Mouse (Mus musculus) urinary bladder, postnatal 25 days (tissue): ENCODE measurements at regions not wholly inside any gene's neighbourhood (a gene's known extent, or its start where the extent isn't known, plus 50 kb on each side); places are given as distances from the start of the nearest gene placed in this dataset.

Experiments used
- DNase-seq: peaks from one replicate; pipeline ENCODE4 v3.0.0; 2022; ENCODE audit warnings: low spot score

GRCm38 (mm10) chr2:169237321-169237720, 281.9 kb upstream of the Zfp64 start:
- no peak for DNase-seq

- DNase-seq, result no peak
Observed at GRCm38 (mm10) chr2:169234368-169235070, 279.1 kb upstream of the Zfp64 start.

DNA sequence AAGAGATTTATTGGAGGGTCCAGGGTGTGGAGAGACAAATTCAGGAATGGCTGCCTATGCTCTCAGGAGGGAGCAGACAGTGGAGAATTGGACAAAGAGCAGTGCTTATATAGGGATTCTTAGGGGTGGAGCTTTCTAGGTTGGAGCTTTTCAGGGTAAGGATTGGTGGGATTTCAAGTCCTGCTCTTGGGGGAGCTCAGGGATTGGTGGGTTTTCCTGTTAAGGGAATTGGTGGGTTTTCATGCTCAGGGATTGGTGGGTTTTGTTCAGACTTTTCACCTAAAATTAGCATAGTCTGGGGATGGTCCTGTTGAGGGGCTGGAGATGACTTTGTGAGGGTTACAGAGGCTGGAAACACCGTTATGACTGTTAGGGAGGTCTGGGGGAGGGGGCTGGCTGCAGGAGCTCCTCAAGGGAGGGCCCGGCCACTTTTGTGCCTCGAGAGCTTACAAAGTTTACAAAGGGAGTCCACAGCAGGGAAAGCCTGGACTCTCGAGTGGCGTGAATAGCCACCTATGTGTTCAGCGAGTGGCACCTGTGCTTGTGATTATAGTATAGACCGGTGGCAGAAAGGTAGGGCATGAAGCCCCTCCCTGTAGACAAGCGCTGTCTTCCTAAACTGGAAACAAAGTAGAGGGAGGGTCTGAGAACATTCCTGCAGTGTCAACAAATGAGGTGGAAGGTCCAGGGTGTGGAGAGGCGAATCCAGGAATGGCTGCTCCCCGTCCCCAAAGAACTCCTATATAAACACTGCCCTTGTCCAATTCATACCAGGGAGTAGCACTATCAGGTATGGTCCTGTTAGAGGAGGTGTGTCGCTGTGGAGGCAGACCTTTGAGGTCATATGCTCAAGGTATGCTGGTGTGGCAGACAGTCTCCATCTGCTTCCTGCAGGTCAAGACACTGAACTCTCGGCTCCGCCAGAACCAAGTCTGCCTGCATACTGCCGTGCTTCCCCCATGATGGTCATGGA, 278.1 kb upstream of the Zfp64 start:
- DNase-seq, result no peak

DNA sequence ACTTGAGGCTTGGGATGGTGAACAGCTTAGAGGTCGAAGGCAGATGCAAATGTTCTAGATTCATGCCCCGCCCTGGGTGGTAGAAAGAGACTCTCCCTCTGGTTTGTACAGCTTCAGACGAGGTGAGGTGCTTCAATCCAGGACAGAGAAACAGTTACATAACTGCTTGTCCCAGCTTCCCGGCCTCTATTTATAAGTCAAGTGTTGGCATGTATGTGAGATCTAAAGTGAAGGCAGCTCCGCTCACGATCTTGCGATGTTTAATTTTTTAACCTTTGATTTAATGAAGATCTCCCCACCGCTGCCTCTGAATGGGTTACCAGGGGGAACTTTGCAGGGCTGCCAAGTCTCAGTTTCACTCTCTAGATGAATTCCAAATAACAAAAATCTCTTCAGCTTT, 266.9 kb upstream of the Zfp64 start:
- no peak for DNase-seq

- DNase-seq, result no peak
Observed at GRCm38 (mm10) chr2:169221141-169221540, 265.8 kb upstream of the Zfp64 start.

DNA sequence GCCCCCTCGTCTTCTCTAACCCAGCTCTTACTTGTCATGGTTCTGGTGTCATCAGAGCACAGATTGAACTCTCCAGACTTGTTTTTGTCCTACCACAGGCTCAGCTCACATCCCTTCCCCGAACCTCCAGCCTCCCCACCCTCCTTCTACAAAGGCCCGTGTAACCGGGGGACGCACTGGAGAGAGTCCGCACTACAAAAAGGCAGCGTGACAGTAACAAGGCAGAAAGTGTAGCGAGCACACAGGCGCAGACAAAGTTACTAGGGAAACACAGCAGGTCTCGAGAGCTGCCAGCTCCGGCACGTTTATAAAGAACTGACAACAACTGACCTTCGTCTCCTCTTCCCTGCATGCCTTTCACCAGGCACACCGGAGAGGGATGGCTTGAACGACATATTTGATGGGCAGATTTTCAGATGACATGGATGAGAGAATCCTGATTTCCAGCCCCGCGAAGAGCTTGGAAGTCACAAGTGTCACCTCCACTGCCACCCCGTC, 260.2 kb upstream of the Zfp64 start:
- DNase-seq, result no peak

GRCm38 (mm10) chr2:169214396-169214795, 259.0 kb upstream of the Zfp64 start:
- DNase-seq, result no peak

- DNase-seq, result no peak
Observed at GRCm38 (mm10) chr2:169213314-169213713, 257.9 kb upstream of the Zfp64 start.

DNA sequence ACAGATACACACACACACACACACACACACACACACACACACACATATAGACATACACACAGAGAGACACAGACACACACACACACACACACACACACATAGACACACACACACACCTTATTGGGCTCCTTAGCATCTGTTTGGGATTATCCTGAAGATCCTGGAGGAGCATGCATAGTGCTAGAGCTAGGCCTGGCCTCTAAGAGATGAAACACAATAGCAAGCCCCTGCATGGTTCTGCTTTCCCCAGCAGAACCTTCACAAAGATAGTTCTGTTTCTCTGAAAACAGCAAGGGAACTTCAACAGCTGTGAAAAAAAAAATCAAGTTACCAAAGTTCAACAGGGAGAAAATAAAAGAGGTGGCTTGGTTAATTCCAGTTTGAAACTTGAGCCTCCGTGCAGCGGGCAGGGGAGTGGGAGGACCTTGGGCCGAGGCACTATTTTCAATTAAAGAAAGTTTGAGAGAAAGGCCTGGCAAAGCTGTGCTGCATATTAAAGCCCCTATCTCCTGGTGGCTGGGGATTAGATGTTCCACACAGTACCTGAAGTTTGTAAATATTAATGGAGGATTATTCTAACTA, 257.4 kb upstream of the Zfp64 start:
- DNase-seq, result no peak

- DNase-seq, result no peak
Observed at GRCm38 (mm10) chr2:169204254-169204752, 248.9 kb upstream of the Zfp64 start.

DNA sequence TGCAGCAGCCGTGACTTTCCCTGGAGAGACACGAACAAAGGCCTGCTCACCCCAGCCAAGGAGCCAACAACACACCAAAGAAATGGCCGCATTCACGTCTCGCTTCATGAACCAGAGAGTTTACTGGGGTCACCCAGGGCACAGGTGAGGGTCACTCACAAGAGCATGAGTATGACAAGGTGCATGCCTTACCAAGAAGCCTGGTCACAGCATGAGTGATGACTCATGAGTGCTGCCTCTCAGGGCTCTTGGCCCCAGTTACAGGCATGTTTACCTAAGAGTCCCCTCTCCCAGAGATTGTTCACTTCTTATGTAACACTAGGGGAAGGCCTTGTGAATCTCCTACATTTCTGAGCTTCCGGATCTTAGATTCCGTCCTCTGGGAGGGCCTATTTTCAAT, 236.6 kb upstream of the Zfp64 start:
- DNase-seq, result no peak

DNA sequence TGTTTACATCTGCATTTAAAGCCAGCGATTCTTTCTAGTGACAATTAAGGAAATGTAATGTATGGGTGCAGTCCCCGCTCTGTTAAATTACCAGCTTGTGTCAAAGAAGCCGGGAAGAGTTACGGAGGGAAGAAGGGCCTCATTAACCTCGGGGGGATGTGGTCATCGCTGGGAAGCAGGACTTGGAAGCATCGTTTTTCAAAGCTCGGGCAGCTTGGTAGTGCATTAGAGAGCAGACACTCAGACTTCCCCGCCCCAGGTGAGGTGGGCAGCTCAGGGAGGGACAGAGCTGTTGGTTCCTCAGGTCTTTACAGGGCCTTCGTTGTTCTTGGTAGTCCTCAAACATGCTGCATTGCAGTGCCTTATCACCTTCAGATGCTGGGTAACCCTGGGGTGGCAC, 236.1 kb upstream of the Zfp64 start:
- DNase-seq, result no peak

GRCm38 (mm10) chr2:169177565-169177964, 222.2 kb upstream of the Zfp64 start:
- no peak for DNase-seq

- no peak for DNase-seq
Observed at GRCm38 (mm10) chr2:169168795-169169194, 213.4 kb upstream of the Zfp64 start.

DNA sequence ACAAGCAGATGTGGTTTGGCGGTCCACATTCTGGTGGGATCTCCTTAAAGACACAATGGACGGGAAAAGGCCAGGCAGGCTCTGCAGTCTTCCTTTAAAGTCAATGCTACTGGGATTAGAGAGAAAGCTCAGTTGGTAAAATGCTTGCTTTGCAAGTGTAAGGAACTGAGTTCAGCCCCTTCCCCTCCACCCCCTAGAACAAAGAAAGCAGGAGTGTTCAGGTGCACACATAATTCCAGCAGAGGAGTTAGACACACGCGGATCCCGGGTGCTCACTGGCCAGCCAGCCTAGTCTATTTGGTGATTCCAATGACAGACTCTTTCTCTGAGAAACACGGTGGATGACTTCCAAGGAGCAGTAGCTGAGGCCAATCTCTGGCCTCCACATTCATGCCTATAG, 213.0 kb upstream of the Zfp64 start:
- DNase-seq, result no peak

GRCm38 (mm10) chr2:169161651-169162050, 206.3 kb upstream of the Zfp64 start:
- DNase-seq, result no peak

DNA sequence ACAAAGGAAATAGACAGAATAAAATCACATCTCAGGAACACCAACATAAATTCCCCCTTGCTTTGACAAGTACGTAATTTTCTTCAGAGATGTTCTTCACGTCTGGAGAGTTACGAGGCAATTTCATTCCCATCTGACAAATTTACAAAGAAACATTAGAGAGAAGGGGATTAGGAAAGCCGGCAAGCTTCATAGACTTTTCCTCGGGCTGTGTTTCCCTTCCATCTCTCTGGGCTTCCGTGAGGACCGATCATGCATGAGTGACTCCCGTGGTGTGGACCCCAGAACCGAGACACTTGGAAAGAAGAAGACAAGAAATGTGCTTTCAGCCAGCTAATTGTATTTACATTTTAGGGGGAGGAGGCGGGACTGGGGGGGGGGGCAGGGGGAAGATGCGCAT, 203.4 kb upstream of the Zfp64 start:
- no peak for DNase-seq

- DNase-seq, result no peak
Observed at GRCm38 (mm10) chr2:169158005-169158673, 202.8 kb upstream of the Zfp64 start.

DNA sequence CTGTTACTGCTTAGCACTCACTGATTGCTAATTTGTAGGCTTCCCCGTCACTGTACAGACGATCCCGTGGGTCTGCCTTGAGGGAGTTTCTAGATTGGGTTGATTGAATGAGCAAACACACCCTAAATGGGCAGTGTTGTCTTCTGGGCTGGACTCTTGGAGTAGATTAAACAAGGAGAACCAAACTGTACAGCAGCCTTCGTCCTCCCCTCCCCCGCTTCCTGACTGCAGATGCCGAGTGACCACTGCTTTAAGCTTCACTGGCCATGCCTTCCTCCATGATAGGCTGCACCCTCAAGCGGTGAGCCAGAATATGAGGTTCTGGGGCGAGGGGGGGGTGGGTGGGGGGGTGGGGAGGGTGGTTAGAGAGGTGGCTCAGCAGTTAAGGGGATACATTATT, 201.5 kb upstream of the Zfp64 start:
- no peak for DNase-seq

GRCm38 (mm10) chr2:169154881-169155280, 199.5 kb upstream of the Zfp64 start:
- DNase-seq, result no peak

DNA sequence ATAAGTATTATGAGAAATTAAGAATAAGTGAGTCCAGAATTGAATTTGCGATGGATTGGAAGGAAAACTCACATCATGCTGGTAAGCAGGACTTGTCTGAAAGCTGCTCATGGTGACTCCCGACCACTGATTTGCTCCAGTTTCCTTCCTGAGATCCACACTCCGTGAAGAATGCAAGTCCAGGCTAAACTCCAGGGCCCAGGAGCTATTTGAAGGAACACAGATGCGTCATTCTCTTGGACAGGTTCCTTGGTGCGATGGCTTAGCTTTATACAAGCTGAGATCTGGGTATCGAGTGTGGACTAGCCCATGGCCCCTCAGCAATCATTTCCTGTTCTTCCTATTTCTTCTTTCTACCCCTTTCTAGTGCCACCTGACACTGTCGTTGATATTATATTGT, 192.3 kb upstream of the Zfp64 start:
- no peak for DNase-seq

DNA sequence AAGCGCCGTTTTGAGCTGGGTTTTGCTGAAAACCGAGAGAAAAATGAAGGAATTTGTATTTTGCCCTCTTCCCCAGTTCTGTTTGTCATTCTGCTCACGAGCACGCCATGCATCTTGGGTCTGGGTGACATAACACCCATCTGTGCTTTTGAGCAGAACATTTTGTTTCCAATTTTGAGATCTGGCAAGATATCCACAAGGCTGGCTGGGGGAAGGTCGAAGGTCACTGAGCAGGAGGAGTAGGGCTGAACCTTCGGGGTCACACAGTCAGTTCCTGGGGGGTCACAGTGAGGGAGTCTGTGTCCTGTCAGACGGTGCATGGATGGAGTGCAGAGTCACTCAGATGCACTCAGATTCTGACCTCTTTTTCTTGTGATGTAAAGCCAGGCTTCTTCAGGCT, 186.8 kb upstream of the Zfp64 start:
- DNase-seq, result no peak
